Mouse (Mus musculus): ENCODE measurements around the gene Gm6408. TPM values are rescaled to one million over a fixed set of nuclear protein-coding genes. Genes with fewer than 3 reads are reported as not detected.
"Not testable (repeated sequence)": the region's sequence is repeated elsewhere in the genome, so short reads cannot be mapped to it uniquely, and the experiment has no call there.

Gene Gm6408
- not detected in 2 replicates for polyA plus RNA-seq (2016; fragmentation: Nextera tagmentation; extraction: Ambion mirVana)

- WGBS: 96% methylated on average over 3 of the region's 3 CpGs
Observed at GRCm38 (mm10) chr5:146481665-146482064, at the start of gene Gm6408. TSS of gene Gm6408 (plus strand) at chr5:146481965.

GRCm38 (mm10) chr5:146432476-146432875 is 49.3 kb upstream of the Gm6408 start:
- no peaks in the 10 kb centered on the region for H3K27me3 ChIP-seq
- no peak for ATAC-seq (ENCODE audit: low FRiP score)
- H3K27ac ChIP-seq: no peak overlapping the region
- H3K9ac ChIP-seq: no peak overlapping the region
- H3K4me2 ChIP-seq: no peak overlapping the region
- WGBS: 89% methylated on average over 6 of the region's 6 CpGs
- H3K9me3 ChIP-seq: no peaks in the 10 kb centered on the region
- peaks cover 9% of the 10 kb centered on the region for H3K36me3 ChIP-seq (replicated peaks)
- no peaks in the 10 kb centered on the region for H3K4me1 ChIP-seq
- no peak overlapping the region for H3K4me3 ChIP-seq (replicated peaks)

More at GRCm38 (mm10) chr5:146481665-146482064, at the start of gene Gm6408:
- H3K4me3 ChIP-seq (replicated peaks); H3K4me1 ChIP-seq; H3K4me2 ChIP-seq; H3K9me3 ChIP-seq; H3K9ac ChIP-seq; ATAC-seq (ENCODE audit: low FRiP score); H3K27ac ChIP-seq; H3K27me3 ChIP-seq; H3K36me3 ChIP-seq (replicated peaks): not testable (repeated sequence)

GRCm38 (mm10) chr5:146435316-146435715 is 46.4 kb upstream of the Gm6408 start:
- Histone ChIP-seq H3K4me1 (no peaks in the 10 kb centered on the region), H3K27me3 (no peaks in the 10 kb centered on the region), H3K4me2 (no peak overlapping the region), H3K9me3 (no peaks in the 10 kb centered on the region), H3K4me3 (replicated peaks) (no peak overlapping the region), H3K27ac (no peak overlapping the region), H3K9ac (no peak overlapping the region), H3K36me3 (replicated peaks) (peaks cover 29% of the 10 kb centered on the region)
- ATAC-seq (ENCODE audit: low FRiP score): no peak
- WGBS: 94% methylated on average over 16 of the region's 16 CpGs

DNA sequence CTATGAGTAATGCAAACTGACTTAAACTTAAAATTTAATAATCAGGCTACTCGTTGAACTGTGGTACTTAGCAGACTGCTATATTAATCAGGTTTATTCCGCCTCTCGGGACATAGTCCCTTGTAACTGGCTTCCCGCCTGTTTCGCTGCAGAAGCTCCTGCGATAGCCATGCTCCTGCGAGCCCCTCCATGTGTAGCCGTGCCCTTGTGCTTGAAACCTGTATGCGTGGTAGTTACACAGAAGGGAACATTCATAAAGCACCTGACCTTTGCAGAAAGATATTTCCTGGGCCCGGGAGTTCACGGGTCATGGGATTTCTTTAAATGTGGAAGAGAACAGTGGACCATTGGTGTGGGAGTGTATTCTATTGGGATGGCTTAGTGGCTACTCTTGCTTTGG is 45.0 kb upstream of the Gm6408 start:
- Histone ChIP-seq H3K27me3 (no peaks in the 10 kb centered on the region), H3K4me1 (no peaks in the 10 kb centered on the region), H3K9me3 (no peaks in the 10 kb centered on the region), H3K27ac (no peak overlapping the region), H3K36me3 (replicated peaks) (peaks cover 29% of the 10 kb centered on the region), H3K9ac (no peak overlapping the region), H3K4me2 (no peak overlapping the region), H3K4me3 (replicated peaks) (no peak overlapping the region)
- 96% methylated on average over 11 of the region's 11 CpGs for WGBS
- no peak for ATAC-seq (ENCODE audit: low FRiP score)

- no peak overlapping the region for H3K4me3 ChIP-seq (replicated peaks)
- no peak overlapping the region for H3K27ac ChIP-seq
- no peak for ATAC-seq (ENCODE audit: low FRiP score)
- no peaks in the 10 kb centered on the region for H3K9me3 ChIP-seq
- H3K9ac ChIP-seq: no peak overlapping the region
- no peaks in the 10 kb centered on the region for H3K27me3 ChIP-seq
- H3K4me2 ChIP-seq: no peak overlapping the region
- H3K4me1 ChIP-seq: no peaks in the 10 kb centered on the region
- H3K36me3 ChIP-seq (replicated peaks): peaks cover 29% of the 10 kb centered on the region
- 90% methylated on average over 7 of the region's 7 CpGs for WGBS
Observed at GRCm38 (mm10) chr5:146439152-146439781, 42.5 kb upstream of the Gm6408 start.

DNA sequence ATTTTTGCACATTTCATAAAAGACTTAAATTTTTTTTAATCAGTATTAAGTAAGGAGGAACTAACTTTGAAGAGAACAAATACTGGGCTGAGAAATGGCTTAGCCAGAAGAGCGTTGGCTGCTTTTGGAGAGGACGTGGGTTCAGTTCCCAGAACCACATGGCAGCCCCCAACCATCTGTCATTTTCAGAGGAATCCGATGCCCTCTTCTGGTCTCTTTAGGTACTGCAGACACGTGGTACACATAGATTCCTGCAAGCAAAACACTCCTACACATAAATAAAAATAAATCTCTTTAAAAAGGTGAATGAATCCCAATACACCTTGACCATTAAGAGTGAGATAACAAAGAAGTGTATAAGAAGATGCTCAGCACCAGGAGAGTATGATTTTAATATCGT is 41.5 kb upstream of the Gm6408 start:
- H3K9me3 ChIP-seq: no peaks in the 10 kb centered on the region
- H3K27me3 ChIP-seq: no peaks in the 10 kb centered on the region
- H3K9ac ChIP-seq: no peak overlapping the region
- WGBS: 91% methylated on average over 5 of the region's 5 CpGs
- H3K4me3 ChIP-seq (replicated peaks): no peak overlapping the region
- H3K27ac ChIP-seq: no peak overlapping the region
- H3K4me2 ChIP-seq: no peak overlapping the region
- no peak for ATAC-seq (ENCODE audit: low FRiP score)
- H3K4me1 ChIP-seq: no peaks in the 10 kb centered on the region
- H3K36me3 ChIP-seq (replicated peaks): peaks cover 27% of the 10 kb centered on the region

DNA sequence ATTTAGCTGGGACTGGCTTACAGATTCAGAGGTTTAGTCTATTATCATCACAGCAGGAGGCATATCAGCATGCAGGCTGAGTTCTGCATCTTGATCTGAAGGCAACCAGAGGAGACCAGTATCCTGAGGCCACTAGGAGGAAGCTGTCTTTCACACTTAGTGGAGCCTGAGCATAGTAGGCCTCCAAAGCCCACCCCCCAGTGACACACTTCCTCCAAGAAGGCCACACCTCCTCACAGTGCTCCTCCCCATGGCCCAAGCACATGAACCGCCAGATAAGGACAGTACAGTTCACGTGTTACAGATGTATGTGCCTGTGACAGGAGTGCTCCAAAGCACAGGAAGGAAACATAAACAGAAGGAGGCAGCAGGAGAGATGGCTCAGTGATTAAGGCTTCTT is 39.0 kb upstream of the Gm6408 start:
- WGBS: 90% methylated on average over 2 of the region's 2 CpGs
- H3K4me1 ChIP-seq: no peaks in the 10 kb centered on the region
- no peaks in the 10 kb centered on the region for H3K27me3 ChIP-seq
- no peak overlapping the region for H3K4me3 ChIP-seq (replicated peaks)
- H3K9me3 ChIP-seq: no peaks in the 10 kb centered on the region
- peaks cover 18% of the 10 kb centered on the region for H3K36me3 ChIP-seq (replicated peaks)
- no peak overlapping the region for H3K27ac ChIP-seq
- H3K9ac ChIP-seq: no peak overlapping the region
- H3K4me2 ChIP-seq: no peak overlapping the region
- no peak for ATAC-seq (ENCODE audit: low FRiP score)

DNA sequence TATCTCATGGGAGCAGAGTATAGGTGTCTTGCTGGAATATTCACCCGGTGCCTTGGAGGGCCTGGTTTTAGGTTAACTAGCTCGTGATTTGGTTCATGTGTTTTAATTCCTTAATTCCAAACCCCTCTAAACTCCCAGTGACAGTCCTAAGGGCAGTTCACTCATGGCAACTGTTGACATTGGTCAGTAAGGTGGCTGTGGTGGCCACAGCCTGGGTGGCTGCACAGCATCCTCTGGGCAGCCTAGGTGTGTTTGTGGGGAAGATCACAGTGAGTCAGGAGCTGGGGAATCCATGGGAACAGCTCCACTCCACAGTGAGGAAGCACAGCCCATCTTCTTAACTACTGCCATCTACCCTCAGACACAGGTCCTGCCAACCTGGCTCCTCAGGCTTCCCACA is 35.1 kb upstream of the Gm6408 start:
- no peak for ATAC-seq (ENCODE audit: low FRiP score)
- 93% methylated on average over 2 of the region's 2 CpGs for WGBS
- H3K9me3 ChIP-seq: no peaks in the 10 kb centered on the region
- no peaks in the 10 kb centered on the region for H3K36me3 ChIP-seq (replicated peaks)
- no peak overlapping the region for H3K4me3 ChIP-seq (replicated peaks)
- H3K4me1 ChIP-seq: no peaks in the 10 kb centered on the region
- no peak overlapping the region for H3K9ac ChIP-seq
- no peak overlapping the region for H3K27ac ChIP-seq
- H3K27me3 ChIP-seq: no peaks in the 10 kb centered on the region
- H3K4me2 ChIP-seq: no peak overlapping the region

GRCm38 (mm10) chr5:146451592-146452254 is 30.0 kb upstream of the Gm6408 start:
- Histone ChIP-seq H3K4me3 (replicated peaks) (no peak overlapping the region), H3K27me3 (no peaks in the 10 kb centered on the region), H3K4me1 (no peaks in the 10 kb centered on the region), H3K9me3 (no peaks in the 10 kb centered on the region), H3K36me3 (replicated peaks) (peaks cover 15% of the 10 kb centered on the region; the same call in 1 of the 2 replicates), H3K4me2 (no peak overlapping the region), H3K27ac (no peak overlapping the region), H3K9ac (no peak overlapping the region)
- 67% methylated on average over 11 of the region's 11 CpGs for WGBS
- ATAC-seq (ENCODE audit: low FRiP score): no peak; the same call in 1 of the 2 replicates

DNA sequence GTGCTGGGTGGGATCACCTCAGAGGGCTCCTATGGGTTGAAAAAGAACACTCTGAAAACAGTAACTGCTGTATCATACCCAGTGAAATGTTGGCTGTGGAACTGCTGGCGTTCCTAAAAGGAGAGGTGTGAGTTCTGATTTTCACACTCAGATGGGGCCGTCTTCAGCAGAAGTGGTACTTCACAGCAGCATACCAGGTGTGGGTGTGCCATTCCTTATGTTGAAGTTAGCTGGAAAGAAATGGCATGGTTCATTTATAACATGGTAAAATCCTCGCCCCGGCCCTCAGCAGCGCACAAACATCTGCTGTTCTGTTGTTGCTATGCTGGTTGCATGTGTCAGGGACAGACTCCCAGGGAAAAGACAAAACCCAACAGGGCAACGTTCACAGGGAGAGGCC is 28.2 kb upstream of the Gm6408 start:
- no peaks in the 10 kb centered on the region for H3K4me1 ChIP-seq
- no peaks in the 10 kb centered on the region for H3K9me3 ChIP-seq
- H3K27ac ChIP-seq: no peak overlapping the region
- WGBS: 89% methylated on average over 6 of the region's 6 CpGs
- no peak overlapping the region for H3K4me3 ChIP-seq (replicated peaks)
- no peak overlapping the region for H3K4me2 ChIP-seq
- peaks cover 15% of the 10 kb centered on the region; the same call in 1 of the 2 replicates for H3K36me3 ChIP-seq (replicated peaks)
- H3K9ac ChIP-seq: no peak overlapping the region
- ATAC-seq (ENCODE audit: low FRiP score): no peak
- H3K27me3 ChIP-seq: no peaks in the 10 kb centered on the region

DNA sequence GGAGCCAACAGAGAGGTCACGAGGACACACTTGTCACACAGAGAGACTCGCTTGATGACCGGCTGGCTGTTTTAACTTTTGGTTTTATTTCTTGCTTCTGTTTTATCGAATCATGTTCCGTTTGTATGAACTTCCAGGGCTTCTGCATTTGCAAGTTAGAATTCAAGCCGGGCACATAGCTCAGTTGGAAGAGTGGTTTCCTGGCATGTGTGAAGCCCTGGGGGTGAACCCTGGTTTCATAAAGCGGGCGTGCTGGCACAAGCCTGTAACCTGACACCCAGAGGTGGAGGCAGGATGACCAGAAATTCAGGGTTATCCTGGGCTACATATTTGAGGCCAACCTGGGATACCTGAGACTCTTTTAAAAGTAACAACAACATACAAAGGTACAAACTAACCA is 20.2 kb upstream of the Gm6408 start:
- Histone ChIP-seq H3K9ac (no peak overlapping the region), H3K27ac (no peak overlapping the region), H3K27me3 (no peaks in the 10 kb centered on the region), H3K4me2 (no peak overlapping the region), H3K4me1 (no peaks in the 10 kb centered on the region), H3K9me3 (no peaks in the 10 kb centered on the region), H3K36me3 (replicated peaks) (peaks cover 12% of the 10 kb centered on the region; the same call in 1 of the 2 replicates), H3K4me3 (replicated peaks) (no peak overlapping the region)
- WGBS: 91% methylated on average over 8 of the region's 8 CpGs
- no peak for ATAC-seq (ENCODE audit: low FRiP score)

GRCm38 (mm10) chr5:146466663-146467062 is 15.1 kb upstream of the Gm6408 start:
- no peak for ATAC-seq (ENCODE audit: low FRiP score)
- H3K27ac ChIP-seq: no peak overlapping the region
- no peak overlapping the region for H3K4me2 ChIP-seq
- peaks cover 18% of the 10 kb centered on the region for H3K36me3 ChIP-seq (replicated peaks)
- no peak overlapping the region for H3K9ac ChIP-seq
- H3K4me3 ChIP-seq (replicated peaks): no peak overlapping the region
- H3K4me1 ChIP-seq: no peaks in the 10 kb centered on the region
- H3K9me3 ChIP-seq: no peaks in the 10 kb centered on the region
- no peaks in the 10 kb centered on the region for H3K27me3 ChIP-seq
- WGBS: 95% methylated on average over 19 of the region's 19 CpGs

DNA sequence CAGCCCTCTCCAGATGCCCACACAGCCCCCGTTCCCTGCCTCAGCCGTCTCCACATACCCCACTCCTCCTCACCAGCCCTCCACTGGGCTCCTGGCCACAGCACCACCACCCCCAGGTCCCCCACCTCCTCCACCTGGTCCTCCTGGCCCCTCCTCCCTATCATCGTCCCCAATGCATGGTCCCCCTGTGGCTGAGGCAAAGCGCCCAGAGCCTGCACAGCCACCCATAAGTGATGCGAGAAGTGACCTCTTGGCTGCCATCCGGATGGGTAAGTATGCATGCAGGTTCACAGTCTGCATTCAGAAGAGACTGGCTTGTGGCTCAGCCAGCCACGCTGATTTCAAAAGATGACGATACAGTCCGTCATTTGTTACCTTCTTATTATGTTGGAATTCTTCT is 13.5 kb upstream of the Gm6408 start:
- Histone ChIP-seq H3K4me2 (no peak overlapping the region), H3K9me3 (no peaks in the 10 kb centered on the region), H3K4me3 (replicated peaks) (no peak overlapping the region), H3K9ac (no peak overlapping the region), H3K27me3 (no peaks in the 10 kb centered on the region), H3K27ac (no peak overlapping the region), H3K36me3 (replicated peaks) (peaks cover 18% of the 10 kb centered on the region), H3K4me1 (no peaks in the 10 kb centered on the region)
- 0 out of 2 replicates have a peak, but pooled peaks have one; percentile 20 for ATAC-seq (ENCODE audit: low FRiP score)
- WGBS: 93% methylated on average over 9 of the region's 9 CpGs
